Mouse (Mus musculus) kidney, embryonic 15.5 days (tissue): ENCODE data around the gene Lima1. TPM values are rescaled to one million over a fixed set of nuclear protein-coding genes. Genes with fewer than 3 reads are reported as not detected.

Experiments
- ATAC-seq: fragments of 200-750 bp; cut with Nextera tagmentation; replicated peaks from 2 replicates; pipeline ENCODE4 v1.8.0; 2017; ENCODE audit warnings: moderate TSS enrichment; ENCODE audit not compliant: low FRiP score
- H3K27ac ChIP-seq: fragments of 300-500 bp; sonication (generic); 2 replicates; pipeline ENCODE4 v1.5.1; 2015; ENCODE audit warnings: mild to moderate bottlenecking, inconsistent platforms
- H3K27me3 ChIP-seq: fragments of 300-500 bp; sonication (generic); 2 replicates; pipeline ENCODE4 v1.6.1; 2015; ENCODE audit warnings: inconsistent platforms
- H3K36me3 ChIP-seq: fragments of 300-500 bp; sonication (generic); 2 replicates; pipeline ENCODE4 v1.6.1; 2015; ENCODE audit warnings: inconsistent platforms
- H3K4me1 ChIP-seq: fragments of 300-500 bp; sonication (generic); 2 replicates; pipeline ENCODE4 v1.6.1; 2015; ENCODE audit warnings: inconsistent platforms
- H3K4me2 ChIP-seq: fragments of 300-500 bp; sonication (generic); 2 replicates; pipeline ENCODE4 v1.6.1; 2015; ENCODE audit warnings: moderate library complexity, mild to moderate bottlenecking, inconsistent platforms
- H3K4me3 ChIP-seq: fragments of 300-500 bp; sonication (generic); replicated peaks from 2 replicates; pipeline ENCODE4 v1.5.1; 2015; ENCODE audit warnings: mild to moderate bottlenecking, inconsistent platforms
- H3K9ac ChIP-seq: fragments of 300-500 bp; sonication (generic); 2 replicates; pipeline ENCODE4 v1.6.1; 2015; ENCODE audit warnings: mild to moderate bottlenecking, inconsistent platforms
- H3K9me3 ChIP-seq: fragments of 300-500 bp; sonication (generic); replicated peaks from 2 replicates; pipeline ENCODE4 v1.6.1; 2016; ENCODE audit warnings: inconsistent platforms
- WGBS: fragments of 180-500 bp; shearing (Covaris S2); methylation state at CpG from one replicate; pipeline ENCODE4 v1.1.7; 2015; ENCODE audit warnings: mixed read lengths; 5-methylcytosine and 5-hydroxymethylcytosine counted together
- polyA plus RNA-seq: library from polyadenylated mRNA; unstranded; fragments of >200 nt; fragmentation: Nextera tagmentation; extraction: Ambion mirVana; gene quantifications from 2 replicates; pipeline ENCODE4 v1.2.1, GENCODE M21; 2015

Lima1 gene
- polyA plus RNA-seq, 1 experiment from 2014 or later: 55.2 TPM

GRCm38 (mm10) chr15:99865942-99866341 is 9.3 kb downstream of the Lima1 start:
- peak overlapping the region; percentile 57 for H3K27ac ChIP-seq
- no peak overlapping the region for H3K4me2 ChIP-seq
- no peaks in the 10 kb centered on the region for H3K9me3 ChIP-seq
- ATAC-seq: no peak
- WGBS: 35% methylated on average over 5 of the region's 5 CpGs
- H3K4me3 ChIP-seq: no peak overlapping the region
- peaks cover 29% of the 10 kb centered on the region for H3K4me1 ChIP-seq
- no peaks in the 10 kb centered on the region for H3K27me3 ChIP-seq
- no peaks in the 10 kb centered on the region for H3K36me3 ChIP-seq
- no peak overlapping the region for H3K9ac ChIP-seq

- Histone ChIP-seq H3K9ac (no peak overlapping the region), H3K9me3 (no peaks in the 10 kb centered on the region), H3K36me3 (no peaks in the 10 kb centered on the region), H3K27me3 (no peaks in the 10 kb centered on the region), H3K27ac (peak overlapping the region; percentile 57), H3K4me3 (no peak overlapping the region), H3K4me2 (no peak overlapping the region), H3K4me1 (peaks cover 29% of the 10 kb centered on the region)
- WGBS: 88% methylated on average over 20 of the region's 20 CpGs
- no peak for ATAC-seq
These were observed 9.7 kb downstream of the Lima1 start for GRCm38 (mm10) chr15:99865494-99865941.

- no peaks in the 10 kb centered on the region for H3K36me3 ChIP-seq
- 87% methylated on average over 7 of the region's 7 CpGs for WGBS
- H3K9ac ChIP-seq: no peak overlapping the region
- no peaks in the 10 kb centered on the region for H3K27me3 ChIP-seq
- H3K9me3 ChIP-seq: no peaks in the 10 kb centered on the region
- H3K4me1 ChIP-seq: peaks cover 29% of the 10 kb centered on the region
- H3K27ac ChIP-seq: no peak overlapping the region; the same call in 1 of the 2 replicates
- no peak overlapping the region for H3K4me2 ChIP-seq
- H3K4me3 ChIP-seq: no peak overlapping the region
- ATAC-seq: no peak
These were observed 10.2 kb downstream of the Lima1 start for GRCm38 (mm10) chr15:99865046-99865445.

GRCm38 (mm10) chr15:99863786-99864185 is 11.5 kb downstream of the Lima1 start:
- Histone ChIP-seq H3K4me3 (no peak overlapping the region), H3K4me2 (no peak overlapping the region), H3K4me1 (peaks cover 29% of the 10 kb centered on the region), H3K9ac (no peak overlapping the region), H3K27me3 (no peaks in the 10 kb centered on the region), H3K9me3 (no peaks in the 10 kb centered on the region), H3K27ac (no peak overlapping the region), H3K36me3 (no peaks in the 10 kb centered on the region)
- ATAC-seq: no peak
- 95% methylated on average over 8 of the region's 8 CpGs for WGBS

- H3K36me3 ChIP-seq: no peaks in the 10 kb centered on the region
- no peak for ATAC-seq
- no peak overlapping the region for H3K27ac ChIP-seq
- WGBS: 97% methylated on average over 6 of the region's 6 CpGs
- no peaks in the 10 kb centered on the region for H3K9me3 ChIP-seq
- H3K4me3 ChIP-seq: no peak overlapping the region
- H3K27me3 ChIP-seq: no peaks in the 10 kb centered on the region
- H3K9ac ChIP-seq: no peak overlapping the region
- no peak overlapping the region for H3K4me2 ChIP-seq
- peaks cover 29% of the 10 kb centered on the region for H3K4me1 ChIP-seq
These were observed 11.9 kb downstream of the Lima1 start for GRCm38 (mm10) chr15:99863358-99863757.

- ATAC-seq: no peak
- no peaks in the 10 kb centered on the region for H3K27me3 ChIP-seq
- peak overlapping the region; percentile 6; the same call in 1 of the 2 replicates for H3K27ac ChIP-seq
- no peak overlapping the region for H3K9ac ChIP-seq
- H3K4me1 ChIP-seq: peaks cover 33% of the 10 kb centered on the region
- 0 out of 2 replicates have a peak overlapping the region, but pooled peaks have one; percentile 20 for H3K4me2 ChIP-seq
- 39% methylated on average over 11 of the region's 11 CpGs for WGBS
- H3K9me3 ChIP-seq: no peaks in the 10 kb centered on the region
- H3K4me3 ChIP-seq: no peak overlapping the region
- H3K36me3 ChIP-seq: no peaks in the 10 kb centered on the region
These were observed 12.8 kb downstream of the Lima1 start for GRCm38 (mm10) chr15:99862473-99862872.

- WGBS: 38% methylated on average over 11 of the region's 11 CpGs
- peak overlapping the region; percentile 72 for H3K27ac ChIP-seq
- H3K9ac ChIP-seq: no peak overlapping the region
- H3K27me3 ChIP-seq: no peaks in the 10 kb centered on the region
- H3K4me1 ChIP-seq: peaks cover 38% of the 10 kb centered on the region
- H3K4me3 ChIP-seq: no peak overlapping the region
- ATAC-seq: no peak
- H3K9me3 ChIP-seq: no peaks in the 10 kb centered on the region
- H3K36me3 ChIP-seq: no peaks in the 10 kb centered on the region
- peak overlapping the region; percentile 20; the same call in 1 of the 2 replicates for H3K4me2 ChIP-seq
These were observed 13.3 kb downstream of the Lima1 start for GRCm38 (mm10) chr15:99861955-99862354.

- 75% methylated on average over 6 of the region's 6 CpGs for WGBS
- Histone ChIP-seq H3K27ac (peak overlapping the region; percentile 72), H3K36me3 (no peaks in the 10 kb centered on the region), H3K4me3 (no peak overlapping the region), H3K9me3 (no peaks in the 10 kb centered on the region), H3K9ac (no peak overlapping the region), H3K4me1 (peaks cover 37% of the 10 kb centered on the region), H3K27me3 (no peaks in the 10 kb centered on the region), H3K4me2 (0 out of 2 replicates have a peak overlapping the region, but pooled peaks have one; percentile 20)
- ATAC-seq: no peak
These were observed 13.7 kb downstream of the Lima1 start for GRCm38 (mm10) chr15:99861536-99861935.

- H3K36me3 ChIP-seq: no peaks in the 10 kb centered on the region
- no peak overlapping the region for H3K27ac ChIP-seq
- no peaks in the 10 kb centered on the region for H3K27me3 ChIP-seq
- peaks cover 28% of the 10 kb centered on the region for H3K4me1 ChIP-seq
- no peak overlapping the region for H3K4me3 ChIP-seq
- no peak for ATAC-seq
- no peaks in the 10 kb centered on the region for H3K9me3 ChIP-seq
- H3K4me2 ChIP-seq: no peak overlapping the region
- H3K9ac ChIP-seq: no peak overlapping the region
- whole genome bisulfite sequencing: 41% methylated on average over 9 of the region's 9 CpGs
These were observed 15.4 kb downstream of the Lima1 start for GRCm38 (mm10) chr15:99859644-99860392.

GRCm38 (mm10) chr15:99857479-99857878 is 17.8 kb downstream of the Lima1 start:
- ATAC-seq: no peak
- Histone ChIP-seq H3K36me3 (no peaks in the 10 kb centered on the region), H3K4me1 (peaks cover 22% of the 10 kb centered on the region), H3K9me3 (no peaks in the 10 kb centered on the region), H3K27ac (no peak overlapping the region), H3K27me3 (no peaks in the 10 kb centered on the region), H3K4me2 (no peak overlapping the region), H3K4me3 (no peak overlapping the region), H3K9ac (no peak overlapping the region)
- WGBS: 43% methylated on average over 8 of the region's 8 CpGs

- no peak overlapping the region for H3K27ac ChIP-seq
- WGBS: 58% methylated on average over 3 of the region's 3 CpGs
- H3K36me3 ChIP-seq: no peaks in the 10 kb centered on the region
- ATAC-seq: no peak
- H3K9ac ChIP-seq: no peak overlapping the region
- H3K4me3 ChIP-seq: no peak overlapping the region
- no peaks in the 10 kb centered on the region for H3K27me3 ChIP-seq
- H3K4me2 ChIP-seq: no peak overlapping the region
- H3K9me3 ChIP-seq: no peaks in the 10 kb centered on the region
- H3K4me1 ChIP-seq: peaks cover 19% of the 10 kb centered on the region
These were observed 20.1 kb downstream of the Lima1 start for GRCm38 (mm10) chr15:99855119-99855518.

GRCm38 (mm10) chr15:99852606-99853237 is 22.5 kb downstream of the Lima1 start:
- Histone ChIP-seq H3K4me1 (peaks cover 27% of the 10 kb centered on the region), H3K27ac (0 out of 2 replicates have a peak overlapping the region, but pooled peaks have one; percentile 37), H3K27me3 (no peaks in the 10 kb centered on the region), H3K9me3 (no peaks in the 10 kb centered on the region), H3K4me3 (no peak overlapping the region), H3K36me3 (no peaks in the 10 kb centered on the region), H3K4me2 (no peak overlapping the region), H3K9ac (no peak overlapping the region)
- no peak for ATAC-seq
- WGBS: 90% methylated on average over 2 of the region's 2 CpGs
